Mouse (Mus musculus) heart, postnatal 0 days (tissue): ENCODE data around the gene Retreg2.

Experiments used
- CTCF ChIP-seq: IDR thresholded peaks from 2 replicates; pipeline ENCODE4 v1.5.1; 2016; ENCODE audit warnings: antibody characterized with exemption, control low read depth, low read depth
- EP300 ChIP-seq: IDR thresholded peaks from 2 replicates; pipeline ENCODE4 v1.6.1; 2016; ENCODE audit warnings: antibody characterized with exemption, low read depth

- no peak for TF ChIP-seq CTCF
- TF ChIP-seq EP300 = no peak
These were observed 16.4 kb downstream of the Retreg2 start for GRCm38 (mm10) chr1:75158990-75159389.
